Mouse (Mus musculus): ENCODE data around the gene Il9r.
A peak's percentile ranks its signal among the peaks of the same experiment; 100 is the strongest.

The Il9r gene

GRCm38 (mm10) chr11:32227041-32227440 is 27.0 kb upstream of the Il9r start:
- DNase-seq (ENCODE audit: low read depth in 1 of 2, low spot score in 2 of 2) = no peak

GRCm38 (mm10) chr11:32226124-32226871 is 26.2 kb upstream of the Il9r start, which contains the start of gene Mpg:
Gene Mpg, plus strand, starts transcription at chr11:32226505.
- peak; percentile 55 to 79 for DNase-seq (ENCODE audit: low read depth in 1 of 2, low spot score in 2 of 2)

- DNase-seq (ENCODE audit: low read depth in 1 of 2, low spot score in 2 of 2) = no peak
Measured at GRCm38 (mm10) chr11:32225222-32226104, 25.4 kb upstream of the Il9r start.

GRCm38 (mm10) chr11:32224468-32225139 is 24.5 kb upstream of the Il9r start:
- no peak for DNase-seq (ENCODE audit: low read depth in 1 of 2, low spot score in 2 of 2)

- no peak for DNase-seq (ENCODE audit: low read depth in 1 of 2, low spot score in 2 of 2)
Measured at GRCm38 (mm10) chr11:32223297-32223967, 23.4 kb upstream of the Il9r start.

GRCm38 (mm10) chr11:32222570-32223194 is 22.6 kb upstream of the Il9r start:
- DNase-seq (ENCODE audit: low read depth in 1 of 2, low spot score in 2 of 2) = no peak

- DNase-seq (ENCODE audit: low read depth in 1 of 2, low spot score in 2 of 2) = no peak
Measured at GRCm38 (mm10) chr11:32221951-32222409, 21.9 kb upstream of the Il9r start, which contains the start of gene Rhbdf1. Gene Rhbdf1, minus strand, starts transcription at chr11:32222300.

GRCm38 (mm10) chr11:32221225-32221950 is 21.3 kb upstream of the Il9r start:
- no peak for DNase-seq (ENCODE audit: low read depth in 1 of 2, low spot score in 2 of 2)

- no peak for DNase-seq (ENCODE audit: low read depth in 1 of 2, low spot score in 2 of 2)
Measured at GRCm38 (mm10) chr11:32220607-32221224, 20.6 kb upstream of the Il9r start.

- DNase-seq (ENCODE audit: low read depth in 1 of 2, low spot score in 2 of 2) = no peak
Measured at GRCm38 (mm10) chr11:32219287-32219686, 19.2 kb upstream of the Il9r start.

GRCm38 (mm10) chr11:32218501-32219050 is 18.5 kb upstream of the Il9r start:
- no peak for DNase-seq (ENCODE audit: low read depth in 1 of 2, low spot score in 2 of 2)

- DNase-seq (ENCODE audit: low read depth in 1 of 2, low spot score in 2 of 2) = peak in 1 of 2 experiments; percentile 52
Measured at GRCm38 (mm10) chr11:32216851-32217250, 16.8 kb upstream of the Il9r start.

- no peak for DNase-seq (ENCODE audit: low read depth in 1 of 2, low spot score in 2 of 2)
Measured at GRCm38 (mm10) chr11:32215372-32216162, 15.5 kb upstream of the Il9r start.

- no peak for DNase-seq (ENCODE audit: low read depth in 1 of 2, low spot score in 2 of 2)
Measured at GRCm38 (mm10) chr11:32210623-32211022, 10.5 kb upstream of the Il9r start.

- peak; percentile 87 to 88 for DNase-seq (ENCODE audit: low read depth in 1 of 2, low spot score in 2 of 2)
Measured at GRCm38 (mm10) chr11:32205058-32205873, 5.2 kb upstream of the Il9r start, which contains the start of gene Snrnp25. Gene Snrnp25, plus strand, starts transcription at chr11:32205415.

GRCm38 (mm10) chr11:32201922-32202685 is 2.0 kb upstream of the Il9r start:
- DNase-seq (ENCODE audit: low read depth in 1 of 2, low spot score in 2 of 2) = no peak

All from monocyte, adult 2 months (primary cell).